Mouse (Mus musculus) monocyte, adult 5-6 weeks (primary cell): ENCODE data around the gene Mtss1l. TPM values are rescaled to one million over a fixed set of nuclear protein-coding genes. Genes with fewer than 3 reads are reported as not detected.

Source experiments
- ATAC-seq: fragments of 153-309, 156-312 bp; replicated peaks from 2 replicates; pipeline ENCODE4 v1.8.0; 2017; ENCODE audit warnings: mild to moderate bottlenecking; ENCODE audit not compliant: low TSS enrichment, insufficient number of reproducible peaks, severe bottlenecking, poor library complexity, low FRiP score
- total RNA-seq: library from RNA; stranded (forward); fragments of 200-1000, 200-491, 200-594 nt; gene quantifications from 3 replicates; pipeline ENCODE4 v1.2.3, GENCODE M21; 2017

Gene Mtss1l
- total RNA-seq = 0.32 to 1.2 TPM (median 1.1 TPM) in 3 replicates

- ATAC-seq = no peak
These were observed at the start of gene Mtss1l for GRCm38 (mm10) chr8:110720685-110721598. Gene Mtss1l (plus strand): TSS chr8:110721476.

- no peak for ATAC-seq
These were observed 49.1 kb upstream of the Mtss1l start for GRCm38 (mm10) chr8:110672133-110672532.

- ATAC-seq = no peak
These were observed 48.1 kb upstream of the Mtss1l start for GRCm38 (mm10) chr8:110673168-110673567.

GRCm38 (mm10) chr8:110674589-110674988 lies 46.7 kb upstream of the Mtss1l start:
- no peak for ATAC-seq

- ATAC-seq = no peak
These were observed 44.6 kb upstream of the Mtss1l start for GRCm38 (mm10) chr8:110676702-110677101.

- no peak for ATAC-seq
These were observed 44.1 kb upstream of the Mtss1l start for GRCm38 (mm10) chr8:110677174-110677660.

- ATAC-seq = no peak
These were observed 42.3 kb upstream of the Mtss1l start for GRCm38 (mm10) chr8:110678989-110679388.

GRCm38 (mm10) chr8:110687726-110688125 lies 33.5 kb upstream of the Mtss1l start:
- no peak for ATAC-seq

- ATAC-seq = no peak
These were observed 31.3 kb upstream of the Mtss1l start for GRCm38 (mm10) chr8:110689961-110690360.

GRCm38 (mm10) chr8:110694226-110694625 lies 27.1 kb upstream of the Mtss1l start:
- ATAC-seq = no peak

GRCm38 (mm10) chr8:110694826-110695225 lies 26.4 kb upstream of the Mtss1l start:
- ATAC-seq = no peak

GRCm38 (mm10) chr8:110695431-110695830 lies 25.8 kb upstream of the Mtss1l start:
- no peak for ATAC-seq

GRCm38 (mm10) chr8:110696051-110696450 lies 25.2 kb upstream of the Mtss1l start:
- ATAC-seq = no peak

GRCm38 (mm10) chr8:110697571-110697970 lies 23.7 kb upstream of the Mtss1l start:
- ATAC-seq = no peak

- ATAC-seq = no peak
These were observed 23.2 kb upstream of the Mtss1l start for GRCm38 (mm10) chr8:110698098-110698497.

- no peak for ATAC-seq
These were observed 21.8 kb upstream of the Mtss1l start for GRCm38 (mm10) chr8:110699501-110699900.

GRCm38 (mm10) chr8:110700561-110700960 lies 20.7 kb upstream of the Mtss1l start:
- ATAC-seq = no peak

GRCm38 (mm10) chr8:110702636-110703459 lies 18.4 kb upstream of the Mtss1l start:
- ATAC-seq = no peak

GRCm38 (mm10) chr8:110703460-110704061 lies 17.7 kb upstream of the Mtss1l start:
- no peak for ATAC-seq
